In the genomic region with DNA sequence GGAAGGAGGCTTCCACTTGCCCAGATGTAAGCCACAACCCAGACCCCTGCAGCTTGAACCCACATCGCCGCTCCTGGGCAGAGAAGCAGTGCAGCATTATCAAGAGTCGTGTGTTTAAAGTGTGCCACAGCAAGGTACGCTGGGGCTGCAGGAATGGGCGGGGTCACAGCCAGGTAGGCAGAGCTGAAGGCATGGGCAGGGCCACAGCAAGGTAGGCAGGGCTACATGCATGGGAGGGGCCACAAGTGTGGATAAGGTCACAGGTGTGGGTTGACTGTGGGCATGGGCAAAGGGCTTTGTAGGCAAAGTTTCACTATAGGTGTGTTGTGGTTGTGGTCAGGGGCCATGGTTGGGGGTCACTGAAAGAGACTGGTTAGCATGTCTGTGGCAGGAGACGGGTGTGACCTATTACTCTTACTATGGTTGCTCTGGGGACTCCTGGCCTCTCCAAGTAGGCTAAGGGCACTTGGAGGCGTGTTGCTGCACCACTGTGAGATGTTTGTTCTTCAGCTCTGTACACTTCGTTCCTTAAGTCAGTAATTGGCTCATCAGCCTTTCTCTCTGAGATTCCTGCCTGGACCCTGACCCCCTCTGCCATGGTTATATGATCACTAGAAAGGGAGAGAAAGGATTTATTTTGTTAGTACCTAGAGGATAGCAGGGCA, we compare ENCODE assay signal across 11 mouse cellular contexts. TPM values are rescaled to one million over a fixed set of nuclear protein-coding genes. Genes with fewer than 3 reads are reported as not detected.
"Had no signal": no experiment of that assay in that cellular context is flagged by ENCODE, and none has a peak within 500 bp of the region (broad histone marks: within the 10 kb centered on the region; RNA-seq: fewer than 3 reads in every experiment).

No protein-coding gene starts in this region.

- H3K4me3 ChIP-seq: limb, embryonic 15.5 days; liver, embryonic 12.5 days; midbrain, embryonic 10.5 days; myocyte; neural tube, embryonic 15.5 days had no signal

- H3K4me2 ChIP-seq: limb, embryonic 15.5 days; liver, embryonic 12.5 days; neural tube, embryonic 15.5 days had no signal

- ATAC-seq: liver, embryonic 12.5 days had no signal

- H3K36me3 ChIP-seq: limb, embryonic 15.5 days; liver, embryonic 12.5 days; midbrain, embryonic 10.5 days; neural tube, embryonic 15.5 days had no signal

- H3K9me3 ChIP-seq: limb, embryonic 15.5 days; liver, embryonic 12.5 days; midbrain, embryonic 10.5 days; neural tube, embryonic 15.5 days had no signal

- H3K27ac ChIP-seq: limb, embryonic 15.5 days; liver, embryonic 12.5 days; midbrain, embryonic 10.5 days; neural tube, embryonic 15.5 days had no signal

- DNase-seq: kidney, adult 18-20 months; kidney, postnatal 14 days; layer of hippocampus, postnatal 36 days; left cerebral cortex, postnatal 4 days; midbrain, embryonic 14.5 days; thymus, postnatal 4 days had no signal

- H3K27me3 ChIP-seq: limb, embryonic 15.5 days; neural tube, embryonic 15.5 days had no signal

- H3K9ac ChIP-seq: limb, embryonic 15.5 days; liver, embryonic 12.5 days; neural tube, embryonic 15.5 days had no signal

- H3K4me1 ChIP-seq: limb, embryonic 15.5 days; liver, embryonic 12.5 days; midbrain, embryonic 10.5 days; neural tube, embryonic 15.5 days had no signal

RNA-seq across cellular contexts. Expression of a gene that starts 9.5 kb away (rescaled TPM):
- polyA plus RNA-seq: myocyte had no signal

RNA-seq across cellular contexts. Expression of a gene that starts 44.6 kb away (rescaled TPM):
- total RNA-seq: layer of hippocampus, postnatal 36 days; left cerebral cortex, postnatal 4 days had no signal
